ENCODE assay signal across 21 mouse cellular contexts in the genomic region with DNA sequence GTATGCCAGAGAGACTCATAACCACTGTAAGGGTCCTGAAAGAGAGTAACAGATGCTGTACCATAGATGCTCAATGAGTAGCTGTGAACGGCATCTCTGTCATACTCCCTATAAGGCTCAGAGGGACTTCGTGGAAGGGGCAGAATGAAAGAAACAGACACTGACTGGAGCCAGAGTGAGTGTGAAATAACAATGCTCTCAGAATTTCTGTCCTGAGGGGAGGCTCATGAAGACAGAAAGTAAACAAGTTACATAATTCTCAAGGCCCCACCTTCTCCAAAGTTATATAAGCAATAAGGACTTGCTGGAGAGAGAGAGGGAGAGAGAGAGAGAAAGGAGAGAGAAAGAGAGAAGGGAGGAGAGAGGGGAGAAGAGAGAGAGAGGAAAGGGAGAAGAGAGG. TPM values are rescaled to one million over a fixed set of nuclear protein-coding genes. Genes with fewer than 3 reads are reported as not detected.
A peak's percentile ranks its signal among the peaks of the same experiment; 100 is the strongest.
DNase-seq lines count a peak whose midpoint lies in the region; ATAC-seq and TF ChIP-seq lines count a peak whose summit lies in the region.
"Had no signal": no experiment of that assay in that cellular context is flagged by ENCODE, and none has a peak within 500 bp of the region (broad histone marks: within the 10 kb centered on the region; RNA-seq: fewer than 3 reads in every experiment).

No protein-coding gene starts in this region.

- no peak overlapping the region for H3K4me2 ChIP-seq in stomach, postnatal 0 days (replicated peaks; ENCODE audit: low read depth)
- no peak overlapping the region for H3K4me2 ChIP-seq in forebrain, embryonic 15.5 days (replicated peaks)
- H3K4me2 ChIP-seq: embryonic facial prominence, embryonic 12.5 days; forebrain, embryonic 13.5 days had no signal

- no peak for TF ChIP-seq CTCF in gastrocnemius, adult 2 months (IDR thresholded peaks at IDR 0.05)
- no peak for TF ChIP-seq CTCF in stomach, postnatal 0 days (IDR thresholded peaks at IDR 0.05; ENCODE audit: low read depth)

- H3K4me1 ChIP-seq in brown adipose tissue, adult 24 weeks (ENCODE audit: control insufficient read depth, insufficient read depth, insufficient read length, low read length) = peaks cover 20% of the 10 kb centered on the region
- H3K4me1 ChIP-seq in stomach, postnatal 0 days (replicated peaks; ENCODE audit: control insufficient read depth, insufficient read depth) = no peaks in the 10 kb centered on the region
- H3K4me1 ChIP-seq in forebrain, embryonic 15.5 days = peaks cover 13% of the 10 kb centered on the region

- intact Hi-C loops in gastrocnemius, adult 2 months (cut with DNase I) = no loop called here

- ATAC-seq in stomach, postnatal 0 days (ENCODE audit: low FRiP score, low TSS enrichment) = no peak
- ATAC-seq in forebrain, embryonic 15.5 days (replicated peaks) = no peak
- ATAC-seq: forebrain, embryonic 13.5 days; forebrain, embryonic 16.5 days had no signal

- 83% methylated on average over 2 of the region's 2 CpGs for WGBS in stomach, postnatal 0 days
- WGBS in forebrain, embryonic 15.5 days = 89% methylated on average over 2 of the region's 2 CpGs

- H3K9ac ChIP-seq in stomach, postnatal 0 days (ENCODE audit: low read length) = no peak overlapping the region
- H3K9ac ChIP-seq in forebrain, embryonic 15.5 days (replicated peaks) = no peak overlapping the region
- H3K9ac ChIP-seq: embryonic facial prominence, embryonic 12.5 days; forebrain, embryonic 13.5 days had no signal

- H3K27ac ChIP-seq in gastrocnemius, adult 2 months = peak overlapping the region; percentile 56
- peak overlapping the region; percentile 15; the same call in 1 of the 2 replicates for H3K27ac ChIP-seq in brown adipose tissue, adult 24 weeks (replicated peaks; ENCODE audit: low read depth, low read length)
- H3K27ac ChIP-seq in stomach, postnatal 0 days (replicated peaks) = no peak overlapping the region
- no peak overlapping the region for H3K27ac ChIP-seq in forebrain, embryonic 15.5 days (replicated peaks)
- H3K27ac ChIP-seq: embryonic facial prominence, embryonic 10.5 days; embryonic facial prominence, embryonic 12.5 days; forebrain, embryonic 13.5 days had no signal

- H3K36me3 ChIP-seq in stomach, postnatal 0 days (ENCODE audit: control insufficient read depth, insufficient read depth, low read length) = no peaks in the 10 kb centered on the region
- no peaks in the 10 kb centered on the region for H3K36me3 ChIP-seq in forebrain, embryonic 15.5 days
- H3K36me3 ChIP-seq: embryonic facial prominence, embryonic 10.5 days; embryonic facial prominence, embryonic 12.5 days had no signal

- H3K27me3 ChIP-seq in stomach, postnatal 0 days (ENCODE audit: control insufficient read depth, insufficient read depth, low read length) = no peaks in the 10 kb centered on the region
- H3K27me3 ChIP-seq in forebrain, embryonic 15.5 days = no peaks in the 10 kb centered on the region
- H3K27me3 ChIP-seq: embryonic facial prominence, embryonic 12.5 days; forebrain, embryonic 13.5 days had no signal

- no peak overlapping the region for H3K4me3 ChIP-seq in gastrocnemius, adult 2 months
- no peak overlapping the region for H3K4me3 ChIP-seq in brown adipose tissue, adult 24 weeks (ENCODE audit: insufficient read depth, low read depth, low read length)
- H3K4me3 ChIP-seq in stomach, postnatal 0 days (ENCODE audit: low read depth, low read length) = no peak overlapping the region
- H3K4me3 ChIP-seq in forebrain, embryonic 15.5 days = no peak overlapping the region
- H3K4me3 ChIP-seq: embryonic facial prominence, embryonic 10.5 days; embryonic facial prominence, embryonic 12.5 days; forebrain, embryonic 13.5 days had no signal

- no peaks in the 10 kb centered on the region for H3K9me3 ChIP-seq in stomach, postnatal 0 days (ENCODE audit: control insufficient read depth, low read length)
- H3K9me3 ChIP-seq in forebrain, embryonic 15.5 days = no peaks in the 10 kb centered on the region
- H3K9me3 ChIP-seq: embryonic facial prominence, embryonic 10.5 days; embryonic facial prominence, embryonic 12.5 days; forebrain, embryonic 13.5 days had no signal

- no peak for TF ChIP-seq EP300 in stomach, postnatal 0 days (optimal IDR thresholded peaks at IDR 0.05)

- no peak for DNase-seq in gastrocnemius, adult 2 months
- DNase-seq in gastrocnemius, adult 18-20 months (ENCODE audit: low spot score) = no peak
- peak; percentile 56 for DNase-seq in brain, adult 2 months (ENCODE audit: low read depth, low spot score)
- DNase-seq in stomach, postnatal 0 days (ENCODE audit: low spot score) = no peak
- DNase-seq: adrenal gland, adult 8-10 months; adrenal gland, postnatal 14 days; adrenal gland, postnatal 36 days; cerebellum, adult 11-12 months; cerebellum, adult 2 months; cerebellum, adult 9-10 months; cerebellum, postnatal 10 days; cerebellum, postnatal 25 days had no signal

RNA-seq across cellular contexts. Expression of gene Hrh2, which starts 36.1 kb away (rescaled TPM):
- total RNA-seq in gastrocnemius, adult 2 months (2021) = under 1 TPM; 0.11 to 0.15 TPM
- total RNA-seq in gastrocnemius, adult 18-20 months (2021) = under 1 TPM; 0.05 to 0.19 TPM
- 0.63 and 0.87 TPM in 2 replicates for polyA plus RNA-seq in brown adipose tissue, adult 24 weeks (2012; ENCODE audit: insufficient read depth, insufficient read length, missing spikeins)
- 2.6 and 3.6 TPM in 2 replicates for polyA plus RNA-seq in stomach, postnatal 0 days (2015; fragmentation: Nextera tagmentation; extraction: Ambion mirVana)
- 0.33 and 0.42 TPM in 2 replicates for polyA plus RNA-seq in forebrain, embryonic 15.5 days (2015; fragmentation: Nextera tagmentation; extraction: Ambion mirVana)
- total RNA-seq: MEL had no signal
- polyA plus RNA-seq: C2C12; embryonic facial prominence, embryonic 10.5 days; forebrain, embryonic 11.5 days had no signal

Comparison
In these comparisons a context has a peak if more than half of its experiments do, and no peak if none do; other contexts are left out.
1. H3K27ac ChIP-seq: peak in gastrocnemius, adult 2 months (single experiment) and brown adipose tissue, adult 24 weeks (single experiment); none in stomach, postnatal 0 days (single experiment) and forebrain, embryonic 15.5 days (single experiment).